Mouse (Mus musculus) bone marrow macrophage, adult 2 months (primary cell): ENCODE data around the gene Vps33b. TPM values are rescaled to one million over a fixed set of nuclear protein-coding genes. Genes with fewer than 3 reads are reported as not detected.
A peak's percentile ranks its signal among the peaks of the same experiment; 100 is the strongest.

Experiments used
- H3K27ac ChIP-seq: 2 replicates; pipeline ENCODE4 v1.5.1; 2012; ENCODE audit warnings: low read depth, low read length; ENCODE audit not compliant: insufficient read depth
- H3K4me1 ChIP-seq: 2 replicates; pipeline ENCODE4 v1.6.1; 2012; ENCODE audit warnings: low read length; ENCODE audit not compliant: control insufficient read depth, insufficient read depth
- H3K4me3 ChIP-seq: 2 replicates; pipeline ENCODE4 v1.5.1; 2012; ENCODE audit warnings: mild to moderate bottlenecking, low read length, moderate library complexity; ENCODE audit not compliant: insufficient read depth
- CTCF ChIP-seq: IDR thresholded peaks from 2 replicates; pipeline ENCODE4 v1.5.1; 2012; ENCODE audit warnings: low read depth, mild to moderate bottlenecking, low read length, moderate library complexity
- POLR2A ChIP-seq: IDR thresholded peaks from 2 replicates; pipeline ENCODE4 v1.6.1; 2012; ENCODE audit warnings: mild to moderate bottlenecking, low read depth, low read length, borderline replicate concordance
- polyA plus RNA-seq: library from polyadenylated mRNA; stranded (reverse); fragments of >200 nt; gene quantifications from 2 replicates; pipeline ENCODE4 v1.2.4, GENCODE M21; 2012; ENCODE audit not compliant: missing spikeins, insufficient read depth, insufficient read length

Gene Vps33b
- polyA plus RNA-seq = 12.9 and 13.5 TPM in 2 replicates

DNA sequence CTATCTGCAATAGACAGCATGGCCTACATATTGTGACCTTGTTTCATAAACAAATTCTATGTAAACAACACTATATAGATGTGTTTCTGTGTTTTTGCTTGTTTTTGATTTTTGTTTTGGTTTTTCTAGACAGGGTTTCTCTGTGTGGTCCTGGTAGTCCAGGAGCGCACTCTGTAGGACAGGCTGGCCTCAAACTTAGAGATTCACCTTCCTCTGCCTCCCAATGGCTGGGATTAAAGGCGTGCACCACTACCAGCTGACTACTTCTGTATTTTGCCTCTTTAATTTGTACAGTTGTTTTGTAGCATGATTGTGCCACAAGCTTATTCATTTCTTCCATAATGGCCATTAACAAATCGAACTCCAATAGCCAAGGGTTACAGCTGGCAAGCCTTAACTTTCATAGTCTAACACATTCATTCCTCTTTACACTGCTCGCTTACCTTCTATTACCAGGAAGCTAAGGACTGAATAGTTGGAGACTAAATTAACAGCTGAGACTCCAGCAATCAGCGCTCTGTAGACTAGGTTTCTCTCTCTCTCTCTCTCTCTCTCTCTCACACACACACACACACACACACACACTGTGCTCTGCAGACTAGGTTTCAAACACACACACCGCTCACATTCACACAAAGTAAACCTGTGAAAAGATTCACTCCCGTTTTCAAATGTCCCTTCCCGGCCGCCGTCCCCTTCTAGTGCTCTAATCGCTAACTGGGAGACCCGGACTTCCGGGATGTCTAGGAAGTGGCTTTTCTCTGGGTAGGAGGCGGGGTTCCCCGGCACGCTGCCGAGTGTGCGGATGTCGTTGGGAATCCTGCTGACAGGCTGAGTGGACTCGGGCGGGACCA lies at the start of gene Vps33b:
Vps33b (plus strand) TSS at position 753 of the 854 bp plus-strand sequence.
- TF ChIP-seq CTCF = no peak
- TF ChIP-seq POLR2A = no peak
- Histone ChIP-seq H3K27ac (peak within 1 kb of the TSS; percentile 68), H3K4me1 (peaks cover 16% of the 10 kb centered on the region), H3K4me3 (peak within 1 kb of the TSS; percentile 94)

- no peaks in the 10 kb centered on the region for H3K4me1 ChIP-seq
- H3K27ac ChIP-seq = no peak overlapping the region
- no peak overlapping the region for H3K4me3 ChIP-seq
- no peak for TF ChIP-seq POLR2A
- TF ChIP-seq CTCF = no peak
These were observed 49.1 kb upstream of the Vps33b start for GRCm38 (mm10) chr7:80220237-80220797.

- no peaks in the 10 kb centered on the region for H3K4me1 ChIP-seq
- TF ChIP-seq CTCF (no peak), POLR2A (no peak)
- H3K4me3 ChIP-seq = no peak overlapping the region
- H3K27ac ChIP-seq = no peak overlapping the region
These were observed 48.2 kb upstream of the Vps33b start for GRCm38 (mm10) chr7:80221179-80221750.

GRCm38 (mm10) chr7:80227065-80227464 lies 42.4 kb upstream of the Vps33b start:
- Histone ChIP-seq H3K4me3 (no peak overlapping the region), H3K27ac (no peak overlapping the region), H3K4me1 (peaks cover 19% of the 10 kb centered on the region)
- no peak for TF ChIP-seq POLR2A
- no peak for TF ChIP-seq CTCF

GRCm38 (mm10) chr7:80230196-80230595 lies 39.3 kb upstream of the Vps33b start:
- Histone ChIP-seq H3K4me3 (peak overlapping the region; percentile 8), H3K4me1 (peaks cover 24% of the 10 kb centered on the region), H3K27ac (no peak overlapping the region)
- TF ChIP-seq POLR2A (no peak), CTCF (no peak)

DNA sequence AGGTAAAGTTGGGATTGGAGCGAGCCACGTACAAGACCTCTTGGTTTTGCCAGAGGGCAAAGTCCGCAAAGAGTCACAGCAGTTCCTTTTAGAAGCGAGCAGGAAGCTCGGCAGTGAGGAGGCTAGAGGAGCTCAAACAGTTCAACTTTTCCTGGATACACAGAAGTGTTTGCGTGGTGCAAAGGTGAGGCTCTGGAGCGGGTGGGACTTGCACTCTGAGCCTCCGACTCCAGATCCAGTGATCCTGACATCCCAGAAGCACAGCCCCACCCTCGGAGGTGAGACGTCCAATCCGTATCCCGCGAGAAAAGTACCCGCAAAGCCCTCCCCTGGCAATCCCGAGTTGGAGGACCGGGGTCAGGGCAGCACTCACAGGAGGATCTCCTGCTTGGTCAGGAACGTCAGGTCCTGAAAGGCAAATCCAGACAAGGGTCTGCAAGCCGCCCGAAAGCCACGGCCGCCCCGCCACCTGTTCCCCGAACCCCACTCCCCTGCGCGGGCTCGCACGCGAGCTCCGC lies 37.4 kb upstream of the Vps33b start:
- TF ChIP-seq CTCF (no peak), POLR2A (no peak)
- Histone ChIP-seq H3K4me3 (peak overlapping the region; percentile 66), H3K27ac (no peak overlapping the region), H3K4me1 (peaks cover 25% of the 10 kb centered on the region)

DNA sequence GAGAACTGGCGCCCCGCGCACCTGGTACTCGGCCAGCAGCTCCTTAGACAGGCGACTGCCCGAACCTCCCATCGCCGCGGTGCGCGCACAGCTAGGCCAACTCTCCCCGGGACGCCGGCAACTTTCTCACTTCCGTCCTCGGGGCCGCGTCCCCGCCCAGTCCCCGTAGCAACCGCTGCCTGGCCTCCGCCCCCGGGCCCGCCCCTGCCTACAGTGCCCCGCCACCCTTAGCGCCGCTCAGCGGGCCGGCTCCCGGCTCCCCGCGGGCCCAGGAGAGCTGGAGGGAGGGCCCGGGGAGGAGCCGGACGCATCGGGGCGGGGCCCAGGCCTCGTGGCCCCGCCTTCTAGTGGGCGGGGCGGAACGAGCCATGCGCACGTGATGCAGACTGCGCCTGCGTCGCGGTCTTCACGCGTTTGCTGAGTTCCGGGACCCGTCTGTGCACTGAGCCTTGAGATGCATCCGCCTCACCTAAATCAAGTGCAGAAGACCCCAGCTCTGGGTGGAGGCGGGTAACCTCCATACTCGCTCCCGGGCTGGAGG lies 36.9 kb upstream of the Vps33b start, which contains the start of the genes Cib1 and Gdpgp1:
Cib1 (minus strand) TSS at position 325 of the 541 bp plus-strand sequence.
Gdpgp1 (plus strand) TSS at position 377 of the 541 bp plus-strand sequence.
- peak within 1 kb of the TSS; percentile 78 for H3K4me3 ChIP-seq
- peaks cover 25% of the 10 kb centered on the region for H3K4me1 ChIP-seq
- H3K27ac ChIP-seq = peak within 1 kb of the TSS; percentile 27
- no peak for TF ChIP-seq CTCF
- no peak for TF ChIP-seq POLR2A

DNA sequence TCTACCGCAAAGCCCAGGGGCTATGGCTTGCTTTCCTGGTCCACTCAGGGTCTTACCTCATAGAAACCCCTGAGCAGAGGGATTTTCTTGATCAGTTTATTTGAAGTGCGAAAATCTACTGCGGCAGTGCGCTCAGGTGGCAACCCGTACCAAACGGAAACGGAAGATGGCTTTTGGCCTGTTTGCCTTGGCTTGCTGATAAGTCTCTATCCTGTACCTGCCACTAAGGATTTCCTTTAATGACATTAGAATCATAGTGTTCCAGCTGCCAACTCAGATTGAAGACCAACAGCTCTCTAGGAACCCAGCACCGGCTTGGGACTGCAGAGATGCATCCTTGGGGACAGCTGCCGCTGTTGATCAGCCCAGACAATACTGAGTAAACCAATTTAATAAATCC lies 35.6 kb upstream of the Vps33b start:
- Histone ChIP-seq H3K4me1 (peaks cover 25% of the 10 kb centered on the region), H3K4me3 (peak overlapping the region; percentile 78), H3K27ac (no peak overlapping the region)
- TF ChIP-seq POLR2A (no peak), CTCF (no peak)

DNA sequence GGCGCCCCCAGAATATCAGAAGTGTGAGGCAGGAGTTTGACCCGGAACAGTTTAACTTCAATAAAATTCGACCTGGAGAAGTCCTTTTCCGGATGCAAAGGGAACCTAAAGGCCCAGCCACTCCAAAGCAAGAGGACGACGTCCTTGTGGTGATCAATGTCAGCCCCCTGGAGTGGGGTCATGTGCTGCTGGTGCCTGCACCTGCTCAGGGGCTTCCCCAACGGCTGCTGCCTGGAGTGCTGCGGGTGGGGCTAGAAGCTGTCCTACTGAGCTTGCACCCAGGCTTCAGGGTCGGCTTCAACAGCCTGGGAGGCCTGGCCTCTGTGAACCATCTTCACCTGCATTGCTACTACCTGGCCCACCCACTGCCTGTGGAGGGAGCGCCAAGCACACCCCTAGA lies 30.9 kb upstream of the Vps33b start:
- H3K4me3 ChIP-seq = no peak overlapping the region
- TF ChIP-seq POLR2A (no peak), CTCF (no peak)
- H3K4me1 ChIP-seq = peaks cover 6% of the 10 kb centered on the region
- H3K27ac ChIP-seq = no peak overlapping the region
